Mouse (Mus musculus) kidney, postnatal 0 days (tissue): ENCODE data around the gene Fes. TPM values are rescaled to one million over a fixed set of nuclear protein-coding genes. Genes with fewer than 3 reads are reported as not detected.

Experiments
- ATAC-seq: fragments of 200-750 bp; cut with Nextera tagmentation; replicated peaks from 2 replicates; pipeline ENCODE4 v1.8.0; 2017; ENCODE audit warnings: low read depth, moderate number of reproducible peaks, moderate TSS enrichment, moderate library complexity; ENCODE audit not compliant: low FRiP score
- DNase-seq: peaks from one replicate; pipeline ENCODE4 v3.0.0-alpha.2; 2016; ENCODE audit warnings: low spot score
- H3K27ac ChIP-seq: fragments of 300-500 bp; sonication (generic); 2 replicates; pipeline ENCODE4 v1.5.1; 2014; ENCODE audit warnings: mild to moderate bottlenecking
- H3K27me3 ChIP-seq: fragments of 300-500 bp; sonication (generic); 2 replicates; pipeline ENCODE4 v1.6.1; 2014; ENCODE audit warnings: low read length, mixed read lengths; ENCODE audit not compliant: insufficient read depth
- H3K36me3 ChIP-seq: fragments of 300-500 bp; sonication (generic); 2 replicates; pipeline ENCODE4 v1.6.1; 2014; ENCODE audit warnings: low read length, mixed read lengths; ENCODE audit not compliant: insufficient read depth
- H3K4me1 ChIP-seq: fragments of 300-500 bp; sonication (generic); replicated peaks from 2 replicates; pipeline ENCODE4 v1.6.1; 2014; ENCODE audit warnings: antibody characterized with exemption, low read length, mixed read lengths; ENCODE audit not compliant: insufficient read depth
- H3K4me2 ChIP-seq: fragments of 300-500 bp; sonication (generic); 2 replicates; pipeline ENCODE4 v1.6.1; 2014; ENCODE audit warnings: mild to moderate bottlenecking, low read length, moderate library complexity, mixed read lengths
- H3K4me3 ChIP-seq: fragments of 300-500 bp; sonication (generic); replicated peaks from 2 replicates; pipeline ENCODE4 v1.5.1; 2014; ENCODE audit warnings: low read depth, low read length
- H3K9ac ChIP-seq: fragments of 300-500 bp; sonication (generic); 2 replicates; pipeline ENCODE4 v1.6.1; 2014; ENCODE audit warnings: low read depth, low read length
- H3K9me3 ChIP-seq: fragments of 300-500 bp; sonication (generic); replicated peaks from 2 replicates; pipeline ENCODE4 v1.6.1; 2016; ENCODE audit warnings: low read length, inconsistent platforms, mixed read lengths
- CTCF ChIP-seq: IDR thresholded peaks from 2 replicates; pipeline ENCODE4 v1.5.1; 2016; ENCODE audit warnings: antibody characterized with exemption, low read depth, mild to moderate bottlenecking, moderate library complexity
- WGBS: fragments of 180-500 bp; shearing (Covaris S2); extraction: QIAGEN DNeasy Blood & Tissue Kit; methylation state at CpG from one replicate; pipeline ENCODE4 v1.1.7; 2014; 5-methylcytosine and 5-hydroxymethylcytosine counted together
- polyA plus RNA-seq: library from polyadenylated mRNA; unstranded; fragments of >200 nt; fragmentation: Nextera tagmentation; extraction: Ambion mirVana; gene quantifications from 2 replicates; pipeline ENCODE4 v1.2.1, GENCODE M21; 2015

Fes gene
- polyA plus RNA-seq, 1 experiment from 2014 or later = 12.4 TPM

- no peak for TF ChIP-seq CTCF
These were observed 13.9 kb downstream of the Fes start for GRCm38 (mm10) chr7:80373850-80374249.

GRCm38 (mm10) chr7:80373352-80373751 lies 14.4 kb downstream of the Fes start:
- WGBS = 84% methylated on average over 4 of the region's 4 CpGs
- DNase-seq = no peak
- H3K27me3 ChIP-seq = no peaks in the 10 kb centered on the region
- H3K36me3 ChIP-seq = 0 out of 2 replicates have a peak, but pooled peaks cover 6% of the 10 kb centered on the region
- no peak overlapping the region for H3K27ac ChIP-seq
- no peak overlapping the region for H3K4me2 ChIP-seq
- TF ChIP-seq CTCF = no peak
- H3K4me3 ChIP-seq = no peak overlapping the region
- H3K9ac ChIP-seq = no peak overlapping the region
- ATAC-seq = no peak
- peaks cover 17% of the 10 kb centered on the region for H3K4me1 ChIP-seq
- H3K9me3 ChIP-seq = no peaks in the 10 kb centered on the region

More at GRCm38 (mm10) chr7:80373850-80374249, 13.9 kb downstream of the Fes start:
- H3K27ac ChIP-seq = no peak overlapping the region
- no peaks in the 10 kb centered on the region for H3K27me3 ChIP-seq
- no peak for ATAC-seq
- H3K4me2 ChIP-seq = no peak overlapping the region
- DNase-seq = no peak
- H3K36me3 ChIP-seq = 0 out of 2 replicates have a peak, but pooled peaks cover 3% of the 10 kb centered on the region
- no peak overlapping the region for H3K9ac ChIP-seq
- H3K4me1 ChIP-seq = peaks cover 13% of the 10 kb centered on the region
- 83% methylated on average over 12 of the region's 12 CpGs for WGBS
- no peaks in the 10 kb centered on the region for H3K9me3 ChIP-seq
- no peak overlapping the region for H3K4me3 ChIP-seq

DNA sequence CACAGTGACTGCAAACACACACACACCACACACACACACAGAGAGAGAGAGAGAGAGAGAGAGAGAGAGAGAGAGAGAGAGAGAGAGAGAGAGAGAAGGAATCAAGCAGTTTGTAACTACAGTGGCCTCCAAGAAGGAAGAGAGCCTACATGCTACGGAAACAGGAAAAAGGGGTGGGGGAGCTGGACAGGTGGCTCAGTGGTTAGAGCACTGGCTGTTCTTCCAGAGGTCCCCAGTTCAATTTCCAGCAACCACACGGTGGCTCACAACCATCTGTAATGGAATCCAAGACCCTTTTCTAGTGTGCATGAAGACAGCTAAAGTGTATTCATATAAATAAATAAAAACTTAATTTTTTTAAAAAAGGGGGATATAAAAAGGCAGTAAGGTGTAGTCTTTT lies 15.1 kb downstream of the Fes start:
- H3K9me3 ChIP-seq = no peaks in the 10 kb centered on the region
- DNase-seq (no peak), ATAC-seq (no peak)
- 53% methylated on average over 2 of the region's 2 CpGs for WGBS
- H3K4me2 ChIP-seq = no peak overlapping the region
- no peak overlapping the region for H3K4me3 ChIP-seq
- no peak overlapping the region for H3K27ac ChIP-seq
- peaks cover 16% of the 10 kb centered on the region for H3K4me1 ChIP-seq
- H3K27me3 ChIP-seq = no peaks in the 10 kb centered on the region
- peaks cover 9% of the 10 kb centered on the region; the same call in 1 of the 2 replicates for H3K36me3 ChIP-seq
- no peak overlapping the region for H3K9ac ChIP-seq
- no peak for TF ChIP-seq CTCF

- no peak for DNase-seq
- no peaks in the 10 kb centered on the region for H3K27me3 ChIP-seq
- 89% methylated on average over 3 of the region's 3 CpGs for WGBS
- H3K4me1 ChIP-seq = peaks cover 15% of the 10 kb centered on the region
- no peaks in the 10 kb centered on the region for H3K9me3 ChIP-seq
- no peak overlapping the region for H3K9ac ChIP-seq
- no peak overlapping the region for H3K4me2 ChIP-seq
- no peak for TF ChIP-seq CTCF
- no peak overlapping the region for H3K4me3 ChIP-seq
- ATAC-seq = no peak
- peaks cover 14% of the 10 kb centered on the region; the same call in 1 of the 2 replicates for H3K36me3 ChIP-seq
- no peak overlapping the region for H3K27ac ChIP-seq
These were observed 15.6 kb downstream of the Fes start for GRCm38 (mm10) chr7:80372166-80372565.

- under 1% methylated on average over 81 of the region's 86 CpGs for WGBS
- H3K9ac ChIP-seq = peak within 1 kb of the TSS; percentile 84
- H3K4me2 ChIP-seq = peak within 1 kb of the TSS; percentile 92
- peaks cover 15% of the 10 kb centered on the region for H3K4me1 ChIP-seq
- H3K4me3 ChIP-seq = peak within 1 kb of the TSS; percentile 94
- peak; percentile 86 for DNase-seq
- peak; percentile 70 for TF ChIP-seq CTCF
- H3K36me3 ChIP-seq = peaks cover 22% of the 10 kb centered on the region; the same call in 1 of the 2 replicates
- H3K27ac ChIP-seq = peak within 1 kb of the TSS; percentile 87
- ATAC-seq = peak; percentile 53
- H3K27me3 ChIP-seq = no peaks in the 10 kb centered on the region
- no peaks in the 10 kb centered on the region for H3K9me3 ChIP-seq
These were observed 16.6 kb downstream of the Fes start, which contains the start of gene Man2a2 for GRCm38 (mm10) chr7:80371041-80371751. Gene Man2a2, minus strand, starts transcription at chr7:80371375.

DNA sequence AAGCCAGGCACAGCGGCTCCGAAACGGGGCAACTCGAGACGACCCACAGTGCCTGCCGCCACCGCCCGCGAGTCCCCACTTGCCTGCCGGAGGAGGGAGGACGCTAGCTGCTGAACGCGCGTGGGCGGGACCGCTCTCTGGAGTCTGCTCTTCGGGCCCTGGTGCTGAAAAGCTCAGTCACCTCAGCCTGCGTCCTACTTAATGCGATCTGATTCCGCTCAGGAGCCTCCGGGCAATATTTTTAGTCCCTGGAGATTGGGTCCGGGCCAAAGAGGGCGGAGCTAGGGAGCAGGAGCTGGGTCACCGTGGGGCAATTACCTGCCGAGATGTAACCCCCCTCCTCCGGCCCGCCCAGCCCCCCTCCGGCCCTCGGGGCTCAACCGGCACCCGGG lies 17.1 kb downstream of the Fes start:
- no peak for TF ChIP-seq CTCF
- Histone ChIP-seq H3K4me1 (peaks cover 15% of the 10 kb centered on the region), H3K9ac (peak overlapping the region; percentile 84), H3K4me2 (peak overlapping the region; percentile 92), H3K27me3 (no peaks in the 10 kb centered on the region), H3K4me3 (peak overlapping the region; percentile 94), H3K36me3 (peaks cover 22% of the 10 kb centered on the region; the same call in 1 of the 2 replicates), H3K27ac (peak overlapping the region; percentile 87), H3K9me3 (no peaks in the 10 kb centered on the region)
- WGBS = under 1% methylated on average over 31 of the region's 31 CpGs
- peak; percentile 45 for ATAC-seq
- peak; percentile 87 for DNase-seq
